Mouse (Mus musculus) embryonic fibroblast, embryonic 13.5 days (primary cell): ENCODE measurements around the gene Slc29a4.

Experiments
- CTCF ChIP-seq: IDR thresholded peaks from 2 replicates; pipeline ENCODE4 v1.5.1; 2011; ENCODE audit warnings: mild to moderate bottlenecking, control low read depth, low read length, moderate library complexity, borderline replicate concordance; ENCODE audit not compliant: insufficient read depth
- POLR2A ChIP-seq: IDR thresholded peaks from 2 replicates; pipeline ENCODE4 v1.6.1; 2011; ENCODE audit warnings: low read depth, mild to moderate bottlenecking, control low read depth, low read length, moderate library complexity

DNA sequence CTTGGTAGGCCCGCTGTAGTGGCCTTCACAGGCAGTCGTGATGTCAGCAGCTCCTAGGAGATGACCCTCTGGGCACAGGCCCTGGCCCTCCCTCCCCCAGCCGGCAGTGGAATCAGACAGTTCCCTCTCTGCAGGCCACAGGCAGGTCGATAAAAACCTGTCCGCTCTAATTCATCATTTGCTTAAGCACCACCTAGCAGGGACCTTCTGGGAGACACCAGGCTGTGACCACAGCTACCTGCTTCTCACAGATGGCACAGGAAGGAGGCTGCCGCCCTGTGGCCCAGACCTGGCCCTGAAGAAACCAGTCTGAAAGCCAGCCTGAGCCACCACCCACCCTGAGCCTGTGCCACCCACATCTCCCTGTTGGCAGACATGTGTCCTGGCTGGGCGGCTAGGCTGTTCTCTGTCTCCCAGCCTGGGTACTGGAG is 14.2 kb upstream of the Slc29a4 start:
- TF ChIP-seq CTCF (no peak), POLR2A (no peak)
